Mouse (Mus musculus): ENCODE data around the gene 4930562C15Rik.
"Not testable (repeated sequence)": the region's sequence is repeated elsewhere in the genome, so short reads cannot be mapped to it uniquely, and the experiment has no call there.

4930562C15Rik gene

DNA sequence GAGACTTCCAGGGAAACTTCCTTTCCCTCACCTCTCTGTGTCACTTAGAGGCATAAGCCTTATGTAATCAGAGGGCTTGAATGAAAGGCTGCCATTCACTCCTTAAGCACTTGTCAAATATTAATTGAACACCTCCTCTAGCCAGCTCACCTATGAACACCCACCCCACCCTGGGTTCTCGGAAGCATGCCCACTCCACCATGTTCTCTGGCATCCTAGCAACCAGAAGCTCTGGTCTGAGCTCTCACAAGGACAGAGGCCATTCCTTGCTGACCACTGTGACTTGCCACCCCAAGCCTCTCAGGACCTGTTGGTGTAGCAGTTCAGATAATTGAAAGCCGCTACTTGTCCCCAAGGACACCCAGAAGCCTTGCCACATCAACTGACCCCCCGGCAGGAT is at the start of gene 4930562C15Rik:
Gene 4930562C15Rik, plus strand, starts transcription at position 226 of the 400 bp plus-strand sequence.
- in situ Hi-C loops (cut with MboI, MseI) = no loop called here

DNA sequence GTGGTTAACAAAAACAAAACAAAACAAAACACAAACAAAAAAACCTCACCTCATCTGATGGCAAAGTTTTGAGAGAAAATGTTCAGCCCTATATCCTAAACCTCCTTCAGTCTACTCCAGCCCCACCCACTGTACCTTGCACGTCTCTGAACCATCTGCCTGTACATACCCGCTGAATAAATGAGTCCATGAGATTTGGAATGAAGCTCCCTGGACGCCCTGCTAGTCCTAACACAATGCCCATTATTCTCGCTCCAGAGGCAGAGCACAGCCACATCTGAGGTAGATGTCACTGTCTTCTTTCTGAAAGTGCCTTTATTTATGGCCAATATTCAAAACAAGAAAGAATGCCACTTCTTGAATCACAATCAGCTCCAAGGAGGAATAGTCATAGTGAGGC is 49.5 kb upstream of the 4930562C15Rik start:
- in situ Hi-C loops (cut with MboI, MseI) = no loop called here

DNA sequence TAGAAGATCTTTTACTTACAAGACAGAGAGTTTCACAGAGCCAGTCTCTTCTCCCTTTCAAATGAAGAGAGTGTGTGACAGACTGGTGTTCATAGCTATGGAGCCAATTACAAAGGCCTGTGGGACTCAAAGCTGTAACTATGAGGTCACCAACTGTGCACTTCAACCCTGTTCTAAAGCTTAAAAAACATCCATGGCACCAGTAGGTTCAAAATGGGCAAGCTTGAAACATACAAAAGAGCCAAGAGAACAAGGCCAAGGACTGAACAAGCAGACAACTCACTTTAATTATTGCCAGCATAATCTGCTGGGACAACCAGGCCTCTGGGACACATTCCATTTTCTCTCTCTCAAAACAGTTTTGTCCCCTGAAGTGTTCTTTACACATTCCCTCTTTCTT is 47.0 kb upstream of the 4930562C15Rik start:
- in situ Hi-C loops (cut with MboI, MseI) = no loop called here

DNA sequence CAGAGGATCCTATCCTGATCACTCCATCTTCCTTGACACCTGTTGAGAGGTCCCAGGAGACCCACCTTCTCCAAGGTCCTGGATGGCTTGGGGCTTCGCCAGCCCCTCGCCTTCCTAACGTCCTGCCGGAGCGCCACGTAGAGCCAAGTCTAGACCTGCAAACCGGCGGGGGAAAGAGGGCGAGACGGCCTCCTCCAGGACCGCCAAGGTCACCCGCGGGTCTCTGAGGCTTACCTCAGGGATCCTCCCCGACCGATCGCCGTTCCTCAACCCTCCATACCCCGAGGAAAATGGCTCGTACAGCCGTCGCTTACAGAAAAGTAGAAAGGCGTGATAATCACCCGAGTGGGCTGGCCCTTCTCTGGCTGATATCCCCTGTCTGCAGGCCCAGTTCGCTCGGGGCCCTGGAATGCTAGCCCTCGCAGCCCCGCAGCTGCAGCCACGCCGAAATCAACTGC is 45.9 kb upstream of the 4930562C15Rik start:
- in situ Hi-C loops (cut with MboI, MseI) = no loop called here

- in situ Hi-C loops (cut with MboI, MseI) = no loop called here
Measured at GRCm38 (mm10) chr16:4789810-4790559, 45.2 kb upstream of the 4930562C15Rik start, which contains the start of gene Cdip1. Gene Cdip1 (minus strand): TSS chr16:4790292.

- in situ Hi-C loops (cut with MboI, MseI) = no loop called here
Measured at GRCm38 (mm10) chr16:4791332-4791731, 43.9 kb upstream of the 4930562C15Rik start.

DNA sequence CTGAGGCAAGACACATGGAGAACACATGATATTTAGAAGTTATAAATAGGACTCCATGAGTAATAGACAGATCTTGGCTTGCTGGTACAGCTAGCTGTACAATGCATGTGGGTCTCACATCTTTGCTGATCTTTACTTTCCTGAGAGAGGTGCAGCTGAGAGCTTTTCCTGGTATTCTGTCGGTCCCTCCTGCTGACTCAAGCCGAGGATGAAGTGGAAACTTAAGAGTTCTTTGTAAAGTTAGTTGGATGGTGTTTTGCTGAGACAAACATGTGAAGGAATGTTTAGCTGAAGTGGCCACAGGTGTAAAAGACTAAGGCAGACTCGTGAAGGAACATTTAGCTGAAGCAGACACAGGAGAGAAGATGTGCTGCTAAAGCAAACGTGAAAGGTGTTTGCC is 38.6 kb upstream of the 4930562C15Rik start:
- in situ Hi-C loops (cut with MboI, MseI) = no loop called here

DNA sequence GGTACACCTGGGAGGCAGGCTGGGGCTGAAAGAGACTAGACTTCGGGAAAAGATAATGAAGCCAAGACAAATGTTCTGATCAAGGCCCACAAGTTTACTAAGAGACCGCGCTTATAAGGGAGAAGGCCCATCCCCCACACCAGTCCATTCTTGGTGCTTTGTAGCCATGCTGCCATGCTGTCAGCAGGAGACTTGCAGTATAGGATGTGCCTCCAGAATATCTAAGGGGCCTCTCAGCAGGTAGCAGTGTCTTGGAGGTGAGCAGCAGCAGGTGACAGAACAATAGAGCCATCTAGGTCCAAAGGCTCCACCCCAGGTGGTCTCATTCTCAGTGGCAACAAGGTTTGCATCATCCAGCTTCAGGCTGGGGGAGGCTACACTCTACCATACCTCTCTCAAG is 16.9 kb upstream of the 4930562C15Rik start:
- in situ Hi-C loops (cut with MboI, MseI) = no loop called here

GRCm38 (mm10) chr16:4824466-4824865 is 10.8 kb upstream of the 4930562C15Rik start:
- in situ Hi-C loops (cut with MboI, MseI) = not testable (repeated sequence)

DNA sequence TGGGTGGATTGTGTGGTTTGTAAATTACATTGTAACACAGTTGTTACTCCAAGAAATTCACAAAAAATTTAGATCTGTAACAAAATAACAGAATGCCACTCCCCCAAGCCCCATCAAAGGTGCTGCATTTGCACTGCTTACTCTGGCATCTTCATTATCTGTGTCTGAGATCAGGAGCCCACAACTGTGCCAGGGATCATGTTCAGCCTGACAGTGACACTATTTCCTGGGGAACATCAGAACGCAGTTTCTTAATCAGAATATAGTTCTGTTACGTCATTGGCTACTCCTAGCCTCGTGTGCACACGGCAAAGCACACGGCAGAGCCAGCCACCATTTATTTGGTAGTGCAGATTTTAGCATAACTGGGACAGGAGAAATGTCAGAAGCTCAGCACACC is 7.6 kb upstream of the 4930562C15Rik start:
- in situ Hi-C loops (cut with MboI, MseI) = no loop called here

- in situ Hi-C loops (cut with MboI, MseI) = no loop called here
Measured at GRCm38 (mm10) chr16:4829271-4829900, 5.8 kb upstream of the 4930562C15Rik start.

GRCm38 (mm10) chr16:4831650-4832419 is 3.4 kb upstream of the 4930562C15Rik start:
- in situ Hi-C loops (cut with MboI, MseI) = no loop called here

DNA sequence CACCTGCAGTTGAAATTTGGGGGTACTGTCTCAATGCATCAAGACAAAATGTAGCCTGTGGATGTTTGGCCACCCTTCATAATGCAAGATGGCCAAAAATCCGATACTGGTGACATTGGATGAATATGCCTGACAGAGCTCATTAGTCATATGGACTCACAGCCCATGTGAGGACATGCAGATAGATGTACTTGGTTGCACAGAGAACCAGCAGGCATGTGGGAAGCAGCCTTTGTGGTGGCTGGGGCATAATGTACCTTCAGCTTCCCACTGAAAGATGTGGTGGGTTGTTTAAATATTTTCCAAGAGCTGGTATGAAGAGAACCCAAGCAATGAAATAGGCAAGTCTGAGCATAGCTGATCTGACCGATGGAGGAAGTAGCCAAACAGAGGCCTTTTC is 1.4 kb upstream of the 4930562C15Rik start:
- in situ Hi-C loops (cut with MboI, MseI) = no loop called here

GRCm38 (mm10) chr16:4837631-4838030 is 2.4 kb downstream of the 4930562C15Rik start:
- in situ Hi-C loops (cut with MboI, MseI) = no loop called here

DNA sequence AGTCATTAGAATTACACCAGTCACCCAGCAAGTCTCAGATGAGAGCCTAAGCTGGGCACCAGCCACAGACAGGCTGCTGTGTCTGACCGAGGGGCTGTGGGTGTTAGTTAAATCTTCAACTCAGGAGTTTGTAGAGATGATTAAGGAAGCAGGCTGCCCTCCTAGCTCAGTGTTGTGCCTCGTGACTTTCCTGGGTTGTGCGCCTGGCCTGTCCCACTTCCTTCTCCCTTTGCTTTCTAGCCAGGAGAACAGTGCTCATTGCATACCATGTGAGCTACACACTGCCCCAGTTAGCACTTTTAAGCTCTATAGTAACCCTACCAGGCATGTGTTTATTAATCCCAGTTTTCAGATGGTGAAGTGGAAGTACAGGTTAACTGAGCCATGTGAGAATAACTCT is 4.3 kb downstream of the 4930562C15Rik start:
- in situ Hi-C loops (cut with MboI, MseI) = no loop called here

DNA sequence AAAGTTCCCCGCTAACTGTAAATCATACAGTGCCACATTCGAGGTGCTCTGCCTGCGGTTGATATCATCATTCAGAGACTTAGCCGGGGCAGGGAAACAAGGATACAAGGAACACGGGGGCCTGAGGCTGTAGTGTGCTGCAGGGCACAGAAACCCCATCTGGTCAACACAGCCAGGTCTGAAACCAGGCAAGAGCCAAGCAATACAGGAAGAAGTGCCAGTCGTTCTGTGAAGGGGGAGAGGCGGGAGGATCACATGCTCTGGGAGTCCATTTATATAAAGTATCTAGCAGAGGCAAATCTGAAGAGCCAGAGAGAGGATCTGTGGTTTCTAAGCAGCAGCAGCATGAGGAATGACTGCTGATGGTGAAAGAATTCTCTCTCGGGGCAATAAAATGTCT is 5.0 kb downstream of the 4930562C15Rik start:
- in situ Hi-C loops (cut with MboI, MseI) = no loop called here

DNA sequence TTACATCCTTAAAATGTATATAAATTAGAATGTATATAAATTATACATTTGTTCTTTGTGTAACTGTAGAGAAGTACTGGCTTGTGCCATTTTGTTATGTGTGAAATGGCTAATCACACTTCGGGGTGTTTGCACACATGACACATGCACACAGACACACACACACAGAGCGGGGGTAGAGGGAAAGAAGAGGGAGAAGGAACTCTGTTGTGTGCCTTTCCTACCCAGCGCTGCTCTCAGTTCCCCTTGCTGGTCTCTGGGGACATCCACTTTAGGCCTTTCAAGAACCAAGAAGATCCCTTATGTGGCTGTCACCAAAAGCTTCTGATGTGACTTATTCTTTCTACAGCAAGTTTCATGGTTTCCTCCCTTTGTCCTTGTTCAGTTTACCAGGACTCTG is 11.8 kb downstream of the 4930562C15Rik start:
- in situ Hi-C loops (cut with MboI, MseI) = no loop called here

GRCm38 (mm10) chr16:4848090-4848489 is 12.9 kb downstream of the 4930562C15Rik start:
- in situ Hi-C loops (cut with MboI, MseI) = no loop called here

- in situ Hi-C loops (cut with MboI, MseI) = no loop called here
Measured at GRCm38 (mm10) chr16:4850361-4850760, 15.1 kb downstream of the 4930562C15Rik start.

DNA sequence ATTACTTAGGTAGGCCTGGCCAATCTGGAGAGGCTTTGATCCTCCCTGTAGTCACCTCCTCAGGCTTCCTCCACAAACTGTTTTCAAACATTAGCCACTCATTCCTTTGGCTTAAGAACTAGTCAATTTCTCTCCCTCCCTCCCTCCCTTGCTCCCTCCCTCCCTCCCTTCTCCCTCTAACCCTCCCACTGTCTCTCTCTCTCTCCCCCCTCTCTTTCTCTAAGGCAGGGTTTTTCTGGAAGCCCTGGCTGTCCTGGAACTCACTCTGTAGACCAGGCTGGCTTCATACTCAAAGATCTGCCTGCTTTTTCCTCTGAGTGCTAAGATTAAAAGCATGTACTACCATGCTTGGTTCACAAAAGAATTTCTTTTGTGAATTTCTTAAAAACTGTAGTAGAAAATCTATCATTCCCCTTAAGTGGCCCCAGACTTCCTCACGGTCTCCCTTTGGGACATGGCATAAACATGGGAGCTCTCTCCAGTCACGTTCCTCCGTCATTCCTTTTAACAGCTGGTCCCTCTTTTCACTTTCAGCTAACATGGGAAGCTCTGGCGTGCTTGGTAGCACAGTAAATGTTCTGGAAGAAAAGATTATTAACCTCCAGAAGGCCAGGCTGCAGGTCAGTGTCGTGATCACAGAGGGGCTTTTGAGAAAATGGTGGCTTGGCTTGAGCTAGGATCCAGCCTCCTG is 15.9 kb downstream of the 4930562C15Rik start:
- in situ Hi-C loops (cut with MboI, MseI) = no loop called here

DNA sequence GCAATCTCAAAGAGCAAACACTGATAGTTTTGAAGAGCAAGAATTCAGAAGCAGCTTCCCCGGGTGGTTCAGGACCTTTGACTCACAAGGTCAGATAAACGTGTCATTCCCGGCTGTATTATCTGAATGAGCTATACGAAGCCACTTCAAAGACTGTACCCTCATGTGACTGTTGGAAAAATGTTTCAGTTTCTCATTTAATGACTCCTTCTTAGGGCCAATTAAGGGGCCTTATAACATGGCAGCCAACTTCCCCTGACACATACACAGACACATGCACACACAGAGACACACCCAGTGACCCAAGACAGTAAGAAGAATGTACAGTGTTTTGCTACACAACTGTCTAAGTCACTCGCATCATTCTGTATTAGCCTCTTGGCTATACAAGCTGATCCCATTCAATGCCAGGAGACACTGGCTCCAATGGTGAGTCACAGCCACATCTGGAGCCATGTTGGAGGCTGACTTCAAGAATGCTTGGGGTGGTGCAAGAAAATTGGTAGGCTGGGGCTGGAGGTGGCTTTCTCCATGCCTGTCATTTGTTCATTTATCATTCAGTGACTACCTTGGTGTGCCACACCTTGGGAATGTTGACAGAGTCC is 19.9 kb downstream of the 4930562C15Rik start:
- in situ Hi-C loops (cut with MboI, MseI) = no loop called here

All from regulatory T cell (primary cell).